Mouse (Mus musculus): ENCODE results near the gene Tpst1. TPM values are rescaled to one million over a fixed set of nuclear protein-coding genes. Genes with fewer than 3 reads are reported as not detected.
A peak's percentile ranks its signal among the peaks of the same experiment; 100 is the strongest.

The Tpst1 gene
- polyA plus RNA-seq, 1 experiment from 2014 or later: 68.4 TPM

DNA sequence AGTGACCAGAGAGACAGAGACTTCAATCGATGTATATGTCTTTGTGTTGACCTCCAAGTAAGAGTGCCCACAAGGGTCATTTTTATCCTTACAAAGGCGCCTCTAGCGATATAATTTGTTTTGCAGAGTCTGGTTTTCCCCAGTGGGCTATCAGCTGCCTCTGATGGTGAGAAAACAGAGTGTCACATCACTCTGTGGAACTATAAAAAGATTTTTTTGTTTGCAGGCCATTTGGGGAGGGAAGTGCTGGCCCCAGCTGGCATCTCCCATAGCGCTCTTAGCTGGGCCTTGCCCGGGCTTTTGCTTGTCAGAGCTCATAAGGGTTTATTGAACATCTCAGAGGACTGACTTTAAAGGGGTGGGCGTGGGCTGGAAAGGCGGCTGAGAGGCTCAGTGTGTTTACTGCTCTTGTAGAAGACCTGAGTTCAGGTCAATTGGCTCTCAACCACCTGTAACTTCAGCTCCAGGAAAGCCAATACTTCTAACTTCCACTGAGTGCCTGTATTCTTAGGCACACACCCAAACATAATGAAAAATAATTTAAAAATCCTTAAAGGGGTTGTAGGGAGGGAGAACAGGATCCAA, 76.7 kb downstream of the Tpst1 start:
- H3K27ac ChIP-seq (ENCODE audit: low read depth): no peak overlapping the region
- no peaks in the 10 kb centered on the region for H3K27me3 ChIP-seq (replicated peaks; ENCODE audit: control insufficient read depth, insufficient read depth, low read length)
- H3K4me3 ChIP-seq (ENCODE audit: low read depth, low read length): no peak overlapping the region
- no peak overlapping the region for H3K4me2 ChIP-seq (ENCODE audit: low read length)
- no peak for DNase-seq (ENCODE audit: low spot score)
- H3K4me1 ChIP-seq (replicated peaks; ENCODE audit: control insufficient read depth, insufficient read depth, low read length): peaks cover 5% of the 10 kb centered on the region
- H3K9ac ChIP-seq (ENCODE audit: low read length): no peak overlapping the region
- no peak for ATAC-seq (replicated peaks; ENCODE audit: low FRiP score, low TSS enrichment, low read depth)
- peaks cover 18% of the 10 kb centered on the region for H3K36me3 ChIP-seq (ENCODE audit: control insufficient read depth, insufficient read depth, low read length)
- no peaks in the 10 kb centered on the region for H3K9me3 ChIP-seq (ENCODE audit: control insufficient read depth, low read length)
- WGBS: 67% methylated on average over 7 of the region's 7 CpGs

DNA sequence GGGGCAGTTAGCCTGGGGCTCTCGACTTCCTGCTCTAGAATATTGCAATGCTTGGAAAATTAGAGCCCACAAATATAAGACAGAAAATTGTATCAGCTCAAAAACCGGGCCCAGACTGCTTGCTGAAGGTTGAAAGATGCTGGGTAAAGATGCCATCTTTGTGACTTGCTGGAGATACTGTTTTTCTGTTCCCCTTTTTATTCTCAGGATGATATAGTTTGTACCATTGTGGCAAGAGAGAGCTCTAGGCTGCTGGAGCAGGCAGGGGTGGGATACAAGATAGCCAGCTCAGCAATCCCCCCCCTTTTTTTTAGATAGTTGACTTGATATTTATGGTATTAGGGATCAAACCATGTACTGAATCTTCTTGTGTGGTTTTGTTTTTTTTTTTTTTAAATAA, 81.2 kb downstream of the Tpst1 start:
- WGBS: 87% methylated on average over 2 of the region's 2 CpGs

DNA sequence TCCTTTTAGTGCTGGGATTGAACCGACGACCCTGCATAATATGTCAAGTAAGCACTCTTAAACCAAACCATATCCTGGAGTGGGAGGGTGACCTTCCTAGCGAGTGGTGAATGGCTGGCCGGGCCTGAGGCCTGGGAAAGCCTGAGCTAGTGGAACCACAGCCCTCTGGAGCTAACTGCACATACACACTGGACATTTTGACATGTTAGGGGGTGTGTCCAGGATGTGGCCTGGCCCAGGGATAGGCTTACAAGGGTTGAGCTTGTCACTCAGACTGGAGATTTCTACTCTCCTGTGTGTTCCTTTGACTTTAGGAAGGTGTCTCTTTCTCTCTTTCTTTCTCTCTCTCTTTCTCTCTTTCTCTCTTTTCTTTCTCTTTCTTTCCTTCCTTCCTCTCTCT, 85.4 kb downstream of the Tpst1 start:
- H3K4me2 ChIP-seq (ENCODE audit: low read length): no peak overlapping the region
- no peaks in the 10 kb centered on the region for H3K27me3 ChIP-seq (replicated peaks; ENCODE audit: control insufficient read depth, insufficient read depth, low read length)
- ATAC-seq (replicated peaks; ENCODE audit: low FRiP score, low TSS enrichment, low read depth) (no peak), DNase-seq (ENCODE audit: low spot score) (no peak)
- H3K4me3 ChIP-seq (ENCODE audit: low read depth, low read length): no peak overlapping the region
- H3K9ac ChIP-seq (ENCODE audit: low read length): no peak overlapping the region
- no peaks in the 10 kb centered on the region for H3K36me3 ChIP-seq (ENCODE audit: control insufficient read depth, insufficient read depth, low read length)
- no peaks in the 10 kb centered on the region for H3K9me3 ChIP-seq (ENCODE audit: control insufficient read depth, low read length)
- no peaks in the 10 kb centered on the region for H3K4me1 ChIP-seq (replicated peaks; ENCODE audit: control insufficient read depth, insufficient read depth, low read length)
- H3K27ac ChIP-seq (ENCODE audit: low read depth): no peak overlapping the region
- WGBS: 67% methylated on average over 4 of the region's 4 CpGs

More for the DNA sequence above, 81.2 kb downstream of the Tpst1 start:
- ATAC-seq (replicated peaks; ENCODE audit: low FRiP score, low TSS enrichment, low read depth) (no peak), DNase-seq (ENCODE audit: low spot score) (no peak)
- Histone ChIP-seq H3K4me2 (ENCODE audit: low read length) (no peak overlapping the region), H3K4me3 (ENCODE audit: low read depth, low read length) (no peak overlapping the region), H3K27ac (ENCODE audit: low read depth) (no peak overlapping the region), H3K4me1 (replicated peaks; ENCODE audit: control insufficient read depth, insufficient read depth, low read length) (no peaks in the 10 kb centered on the region), H3K9ac (ENCODE audit: low read length) (no peak overlapping the region), H3K36me3 (ENCODE audit: control insufficient read depth, insufficient read depth, low read length) (peaks cover 17% of the 10 kb centered on the region), H3K9me3 (ENCODE audit: control insufficient read depth, low read length) (no peaks in the 10 kb centered on the region), H3K27me3 (replicated peaks; ENCODE audit: control insufficient read depth, insufficient read depth, low read length) (no peaks in the 10 kb centered on the region)

DNA sequence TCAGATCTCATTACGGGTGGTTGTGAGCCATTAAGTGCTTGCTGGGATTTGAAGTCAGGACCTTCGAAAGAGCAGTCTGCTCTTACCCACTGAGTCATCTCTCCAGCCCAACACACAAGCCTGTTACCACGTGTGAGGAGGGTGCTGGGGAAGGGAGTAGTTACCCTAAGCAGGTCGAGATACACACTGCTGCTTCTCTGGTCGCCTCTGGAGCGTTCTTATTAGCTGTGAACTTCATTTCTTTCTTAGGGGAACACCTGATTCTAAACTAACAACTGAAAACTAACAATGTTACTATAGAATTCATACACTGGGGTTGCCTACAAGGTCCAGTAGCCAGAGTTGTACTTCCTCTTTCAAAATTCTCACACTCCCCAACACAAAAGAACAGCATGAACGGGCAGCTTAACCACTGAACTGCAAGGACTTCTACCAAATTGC, 86.7 kb downstream of the Tpst1 start:
- Histone ChIP-seq H3K4me3 (ENCODE audit: low read depth, low read length) (no peak overlapping the region), H3K4me1 (replicated peaks; ENCODE audit: control insufficient read depth, insufficient read depth, low read length) (no peaks in the 10 kb centered on the region), H3K9me3 (ENCODE audit: control insufficient read depth, low read length) (no peaks in the 10 kb centered on the region), H3K27me3 (replicated peaks; ENCODE audit: control insufficient read depth, insufficient read depth, low read length) (no peaks in the 10 kb centered on the region), H3K36me3 (ENCODE audit: control insufficient read depth, insufficient read depth, low read length) (no peaks in the 10 kb centered on the region), H3K4me2 (ENCODE audit: low read length) (no peak overlapping the region), H3K9ac (ENCODE audit: low read length) (no peak overlapping the region), H3K27ac (ENCODE audit: low read depth) (no peak overlapping the region)
- 66% methylated on average over 7 of the region's 7 CpGs for WGBS
- DNase-seq (ENCODE audit: low spot score) (no peak), ATAC-seq (replicated peaks; ENCODE audit: low FRiP score, low TSS enrichment, low read depth) (no peak)

DNA sequence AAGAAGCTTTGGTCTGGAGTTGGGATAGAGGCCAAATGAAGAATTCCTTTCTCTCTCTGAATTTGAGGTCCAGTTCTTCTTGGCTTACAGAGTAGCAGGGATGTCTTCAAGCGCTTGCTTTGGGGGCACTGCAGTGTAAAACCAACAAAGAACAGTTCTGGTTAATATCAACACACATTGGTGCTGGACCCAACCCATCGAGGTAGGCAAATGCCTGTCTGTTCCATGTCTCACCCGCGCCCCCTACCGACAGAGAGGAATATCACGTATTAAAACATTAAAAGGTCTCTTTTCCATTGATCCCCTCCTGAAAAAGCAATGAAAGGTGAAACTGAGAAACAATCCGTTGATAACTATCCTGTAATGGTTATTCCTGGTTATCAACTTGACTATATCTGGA, 90.5 kb downstream of the Tpst1 start:
- Histone ChIP-seq H3K9ac (ENCODE audit: low read length) (no peak overlapping the region), H3K27me3 (replicated peaks; ENCODE audit: control insufficient read depth, insufficient read depth, low read length) (no peaks in the 10 kb centered on the region), H3K4me3 (ENCODE audit: low read depth, low read length) (no peak overlapping the region), H3K36me3 (ENCODE audit: control insufficient read depth, insufficient read depth, low read length) (no peaks in the 10 kb centered on the region), H3K4me1 (replicated peaks; ENCODE audit: control insufficient read depth, insufficient read depth, low read length) (no peaks in the 10 kb centered on the region), H3K27ac (ENCODE audit: low read depth) (no peak overlapping the region), H3K4me2 (ENCODE audit: low read length) (no peak overlapping the region), H3K9me3 (ENCODE audit: control insufficient read depth, low read length) (no peaks in the 10 kb centered on the region)
- 3% methylated on average over 7 of the region's 7 CpGs for WGBS
- peak; percentile 74 for ATAC-seq (replicated peaks; ENCODE audit: low FRiP score, low TSS enrichment, low read depth)
- peak; percentile 82 for DNase-seq (ENCODE audit: low spot score)

DNA sequence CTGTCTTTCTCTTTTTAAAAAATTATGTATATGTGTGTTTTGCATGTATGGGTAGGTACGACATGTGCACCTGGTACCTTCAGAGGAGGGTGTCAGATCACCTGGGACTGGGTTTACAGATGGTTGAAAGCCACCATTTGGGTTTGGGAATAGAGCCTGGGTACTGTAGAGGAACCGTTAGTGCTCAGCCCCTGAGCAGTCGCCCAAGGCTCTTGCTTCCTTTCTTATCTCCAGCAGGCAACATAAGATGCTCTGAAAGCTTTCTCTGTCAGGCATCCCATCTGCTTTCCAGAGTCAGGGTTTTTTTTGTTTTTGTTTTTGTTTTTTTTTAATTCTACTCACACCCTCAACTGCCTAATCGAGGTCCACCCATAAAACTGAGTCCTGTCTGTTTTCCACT, 92.1 kb downstream of the Tpst1 start:
- Histone ChIP-seq H3K9ac (ENCODE audit: low read length) (no peak overlapping the region), H3K4me2 (ENCODE audit: low read length) (no peak overlapping the region), H3K27me3 (replicated peaks; ENCODE audit: control insufficient read depth, insufficient read depth, low read length) (no peaks in the 10 kb centered on the region), H3K4me3 (ENCODE audit: low read depth, low read length) (no peak overlapping the region), H3K9me3 (ENCODE audit: control insufficient read depth, low read length) (no peaks in the 10 kb centered on the region), H3K27ac (ENCODE audit: low read depth) (no peak overlapping the region), H3K36me3 (ENCODE audit: control insufficient read depth, insufficient read depth, low read length) (no peaks in the 10 kb centered on the region), H3K4me1 (replicated peaks; ENCODE audit: control insufficient read depth, insufficient read depth, low read length) (no peaks in the 10 kb centered on the region)
- ATAC-seq (replicated peaks; ENCODE audit: low FRiP score, low TSS enrichment, low read depth): no peak
- no peak for DNase-seq (ENCODE audit: low spot score)
- WGBS: 72% methylated on average over 4 of the region's 4 CpGs

DNA sequence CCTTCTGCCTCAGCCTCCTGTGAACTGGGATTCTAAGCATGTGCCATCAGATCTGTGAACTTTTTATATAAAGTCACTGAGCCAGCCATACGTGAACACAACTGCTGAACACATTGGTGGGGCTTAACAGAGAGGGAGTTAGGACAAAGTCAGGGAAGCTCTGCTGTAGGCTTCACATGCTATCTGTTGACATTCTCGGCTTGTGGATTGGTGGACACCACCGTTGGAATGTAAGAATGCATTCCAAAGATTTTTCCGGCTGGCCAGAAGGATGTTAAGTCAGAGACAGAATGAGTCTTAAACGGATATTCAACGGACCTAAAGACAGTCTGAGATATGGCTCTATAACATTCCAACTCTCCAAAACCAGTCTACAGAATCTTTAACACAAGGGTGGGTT, 96.0 kb downstream of the Tpst1 start:
- 41% methylated on average over 6 of the region's 6 CpGs for WGBS
- DNase-seq (ENCODE audit: low spot score) (no peak), ATAC-seq (replicated peaks; ENCODE audit: low FRiP score, low TSS enrichment, low read depth) (no peak)
- Histone ChIP-seq H3K27me3 (replicated peaks; ENCODE audit: control insufficient read depth, insufficient read depth, low read length) (no peaks in the 10 kb centered on the region), H3K9ac (ENCODE audit: low read length) (no peak overlapping the region), H3K4me3 (ENCODE audit: low read depth, low read length) (no peak overlapping the region), H3K4me1 (replicated peaks; ENCODE audit: control insufficient read depth, insufficient read depth, low read length) (peaks cover 17% of the 10 kb centered on the region), H3K9me3 (ENCODE audit: control insufficient read depth, low read length) (no peaks in the 10 kb centered on the region), H3K4me2 (ENCODE audit: low read length) (no peak overlapping the region), H3K27ac (ENCODE audit: low read depth) (no peak overlapping the region), H3K36me3 (ENCODE audit: control insufficient read depth, insufficient read depth, low read length) (no peaks in the 10 kb centered on the region)

DNA sequence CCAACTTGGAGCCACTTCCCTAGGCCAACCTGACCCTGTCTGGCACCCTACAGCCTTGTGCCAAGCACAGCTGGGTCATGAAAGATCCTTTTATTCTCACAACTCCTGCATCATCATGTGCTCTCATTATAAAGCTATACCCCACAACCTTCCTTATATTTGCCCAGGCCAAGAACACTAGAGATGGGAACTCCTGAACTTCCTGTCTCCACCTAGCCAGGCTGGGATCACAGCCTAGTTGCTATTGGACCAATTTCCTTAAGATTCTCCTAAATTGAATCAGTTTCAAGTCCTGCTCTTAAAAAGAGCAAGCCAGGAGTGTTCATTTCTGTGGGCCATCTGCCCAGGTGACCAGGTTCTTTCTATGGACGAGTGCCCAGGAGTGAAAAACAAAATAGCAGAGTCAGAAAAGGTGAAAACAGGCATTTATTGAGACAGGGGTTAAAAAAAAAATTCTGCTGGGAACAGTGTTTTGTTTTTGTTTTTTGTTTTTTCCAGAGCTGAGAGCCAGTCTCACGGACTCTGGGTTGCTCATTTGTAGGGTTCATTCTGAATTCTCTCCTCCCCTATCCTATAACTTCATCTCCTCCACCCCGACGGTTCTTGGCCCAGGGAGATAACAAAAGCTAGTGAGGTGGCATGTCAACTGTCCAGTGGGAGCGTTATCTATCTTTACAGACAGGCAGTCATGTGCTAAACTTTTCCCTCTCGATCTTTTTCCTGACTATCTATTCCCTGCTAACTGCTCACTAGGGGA, 97.7 kb downstream of the Tpst1 start:
- ATAC-seq (replicated peaks; ENCODE audit: low FRiP score, low TSS enrichment, low read depth): peak; percentile 14
- peak overlapping the region; percentile 68 for H3K27ac ChIP-seq (ENCODE audit: low read depth)

More for the DNA sequence above, 97.7 kb downstream of the Tpst1 start:
- no peak for DNase-seq (ENCODE audit: low spot score)
- H3K27me3 ChIP-seq (replicated peaks; ENCODE audit: control insufficient read depth, insufficient read depth, low read length): no peaks in the 10 kb centered on the region
- H3K9ac ChIP-seq (ENCODE audit: low read length): peak overlapping the region; percentile 75
- WGBS: 12% methylated on average over 6 of the region's 6 CpGs
- peak overlapping the region; percentile 86 for H3K4me2 ChIP-seq (ENCODE audit: low read length)
- H3K9me3 ChIP-seq (ENCODE audit: control insufficient read depth, low read length): no peaks in the 10 kb centered on the region
- H3K4me3 ChIP-seq (ENCODE audit: low read depth, low read length): peak overlapping the region; percentile 91
- no peaks in the 10 kb centered on the region for H3K36me3 ChIP-seq (ENCODE audit: control insufficient read depth, insufficient read depth, low read length)
- peaks cover 17% of the 10 kb centered on the region for H3K4me1 ChIP-seq (replicated peaks; ENCODE audit: control insufficient read depth, insufficient read depth, low read length)

All from intestine, embryonic 14.5 days (tissue).